Mouse (Mus musculus): ENCODE measurements around the gene Stxbp3. TPM values are rescaled to one million over a fixed set of nuclear protein-coding genes. Genes with fewer than 3 reads are reported as not detected.

The Stxbp3 gene
- polyA plus RNA-seq, 1 experiment from 2014 or later, result 12.8 TPM

- no peak overlapping the region for H3K27ac ChIP-seq (ENCODE audit: low read length)
- no peaks in the 10 kb centered on the region for H3K4me1 ChIP-seq (replicated peaks; ENCODE audit: control insufficient read depth, insufficient read depth, low read length)
- WGBS, result 87% methylated on average over 7 of the region's 7 CpGs
Observed at GRCm38 (mm10) chr3:108795554-108796299, 44.6 kb downstream of the Stxbp3 start.

GRCm38 (mm10) chr3:108794780-108795179 is 45.5 kb downstream of the Stxbp3 start:
- Histone ChIP-seq H3K27me3 (replicated peaks; ENCODE audit: control insufficient read depth, insufficient read depth, low read length) (no peaks in the 10 kb centered on the region), H3K36me3 (ENCODE audit: control insufficient read depth, insufficient read depth) (no peaks in the 10 kb centered on the region), H3K27ac (ENCODE audit: low read length) (no peak overlapping the region), H3K4me2 (ENCODE audit: low read length) (no peak overlapping the region), H3K9ac (replicated peaks; ENCODE audit: low read depth, low read length) (no peak overlapping the region), H3K4me1 (replicated peaks; ENCODE audit: control insufficient read depth, insufficient read depth, low read length) (no peaks in the 10 kb centered on the region), H3K9me3 (ENCODE audit: control insufficient read depth, low read length) (no peaks in the 10 kb centered on the region), H3K4me3 (replicated peaks; ENCODE audit: low read length) (no peak overlapping the region)
- no peak for ATAC-seq
- 74% methylated on average over 9 of the region's 9 CpGs for WGBS

More at GRCm38 (mm10) chr3:108795554-108796299, 44.6 kb downstream of the Stxbp3 start:
- Histone ChIP-seq H3K4me3 (replicated peaks; ENCODE audit: low read length) (no peak overlapping the region), H3K9ac (replicated peaks; ENCODE audit: low read depth, low read length) (no peak overlapping the region), H3K4me2 (ENCODE audit: low read length) (no peak overlapping the region), H3K27me3 (replicated peaks; ENCODE audit: control insufficient read depth, insufficient read depth, low read length) (no peaks in the 10 kb centered on the region), H3K9me3 (ENCODE audit: control insufficient read depth, low read length) (no peaks in the 10 kb centered on the region), H3K36me3 (ENCODE audit: control insufficient read depth, insufficient read depth) (no peaks in the 10 kb centered on the region)
- ATAC-seq, result no peak

- Histone ChIP-seq H3K4me1 (replicated peaks; ENCODE audit: control insufficient read depth, insufficient read depth, low read length) (no peaks in the 10 kb centered on the region), H3K9me3 (ENCODE audit: control insufficient read depth, low read length) (no peaks in the 10 kb centered on the region), H3K4me2 (ENCODE audit: low read length) (no peak overlapping the region), H3K36me3 (ENCODE audit: control insufficient read depth, insufficient read depth) (no peaks in the 10 kb centered on the region), H3K27ac (ENCODE audit: low read length) (no peak overlapping the region), H3K9ac (replicated peaks; ENCODE audit: low read depth, low read length) (no peak overlapping the region), H3K27me3 (replicated peaks; ENCODE audit: control insufficient read depth, insufficient read depth, low read length) (no peaks in the 10 kb centered on the region), H3K4me3 (replicated peaks; ENCODE audit: low read length) (no peak overlapping the region)
- 0 out of 2 replicates have a peak, but pooled peaks have one; percentile 33 for ATAC-seq
Observed at GRCm38 (mm10) chr3:108792420-108792819, 47.9 kb downstream of the Stxbp3 start.

- Histone ChIP-seq H3K4me1 (replicated peaks; ENCODE audit: control insufficient read depth, insufficient read depth, low read length) (no peaks in the 10 kb centered on the region), H3K27ac (ENCODE audit: low read length) (no peak overlapping the region), H3K27me3 (replicated peaks; ENCODE audit: control insufficient read depth, insufficient read depth, low read length) (no peaks in the 10 kb centered on the region), H3K4me3 (replicated peaks; ENCODE audit: low read length) (no peak overlapping the region), H3K9ac (replicated peaks; ENCODE audit: low read depth, low read length) (no peak overlapping the region), H3K36me3 (ENCODE audit: control insufficient read depth, insufficient read depth) (no peaks in the 10 kb centered on the region), H3K4me2 (ENCODE audit: low read length) (no peak overlapping the region), H3K9me3 (ENCODE audit: control insufficient read depth, low read length) (no peaks in the 10 kb centered on the region)
- 76% methylated on average over 7 of the region's 7 CpGs for WGBS
- no peak for ATAC-seq
Observed at GRCm38 (mm10) chr3:108791054-108791706, 49.1 kb downstream of the Stxbp3 start.

GRCm38 (mm10) chr3:108790499-108790898 is 49.8 kb downstream of the Stxbp3 start:
- Histone ChIP-seq H3K4me2 (ENCODE audit: low read length) (no peak overlapping the region), H3K27ac (ENCODE audit: low read length) (no peak overlapping the region), H3K4me3 (replicated peaks; ENCODE audit: low read length) (no peak overlapping the region), H3K27me3 (replicated peaks; ENCODE audit: control insufficient read depth, insufficient read depth, low read length) (no peaks in the 10 kb centered on the region), H3K4me1 (replicated peaks; ENCODE audit: control insufficient read depth, insufficient read depth, low read length) (no peaks in the 10 kb centered on the region), H3K9ac (replicated peaks; ENCODE audit: low read depth, low read length) (no peak overlapping the region), H3K36me3 (ENCODE audit: control insufficient read depth, insufficient read depth) (no peaks in the 10 kb centered on the region), H3K9me3 (ENCODE audit: control insufficient read depth, low read length) (no peaks in the 10 kb centered on the region)
- 86% methylated on average over 3 of the region's 3 CpGs for WGBS
- no peak for ATAC-seq

- Histone ChIP-seq H3K36me3 (ENCODE audit: control insufficient read depth, insufficient read depth) (no peaks in the 10 kb centered on the region), H3K9me3 (ENCODE audit: control insufficient read depth, low read length) (0 out of 2 replicates have a peak, but pooled peaks cover 2% of the 10 kb centered on the region), H3K4me2 (ENCODE audit: low read length) (no peak overlapping the region), H3K4me3 (replicated peaks; ENCODE audit: low read length) (no peak overlapping the region), H3K4me1 (replicated peaks; ENCODE audit: control insufficient read depth, insufficient read depth, low read length) (no peaks in the 10 kb centered on the region), H3K9ac (replicated peaks; ENCODE audit: low read depth, low read length) (no peak overlapping the region), H3K27ac (ENCODE audit: low read length) (no peak overlapping the region), H3K27me3 (replicated peaks; ENCODE audit: control insufficient read depth, insufficient read depth, low read length) (no peaks in the 10 kb centered on the region)
- no peak for ATAC-seq
- 63% methylated on average over 5 of the region's 5 CpGs for WGBS
Observed at GRCm38 (mm10) chr3:108789299-108789698, 51.0 kb downstream of the Stxbp3 start.

- H3K4me1 ChIP-seq (replicated peaks; ENCODE audit: control insufficient read depth, insufficient read depth, low read length), result no peaks in the 10 kb centered on the region
- H3K27ac ChIP-seq (ENCODE audit: low read length), result no peak overlapping the region
- ATAC-seq, result no peak
- H3K9me3 ChIP-seq (ENCODE audit: control insufficient read depth, low read length), result 0 out of 2 replicates have a peak, but pooled peaks cover 2% of the 10 kb centered on the region
- H3K36me3 ChIP-seq (ENCODE audit: control insufficient read depth, insufficient read depth), result no peaks in the 10 kb centered on the region
- H3K27me3 ChIP-seq (replicated peaks; ENCODE audit: control insufficient read depth, insufficient read depth, low read length), result no peaks in the 10 kb centered on the region
- H3K9ac ChIP-seq (replicated peaks; ENCODE audit: low read depth, low read length), result no peak overlapping the region
- no peak overlapping the region for H3K4me2 ChIP-seq (ENCODE audit: low read length)
- H3K4me3 ChIP-seq (replicated peaks; ENCODE audit: low read length), result no peak overlapping the region
- 88% methylated on average over 4 of the region's 4 CpGs for WGBS
Observed at GRCm38 (mm10) chr3:108788455-108788794, 51.9 kb downstream of the Stxbp3 start.

- H3K27me3 ChIP-seq (replicated peaks; ENCODE audit: control insufficient read depth, insufficient read depth, low read length), result no peaks in the 10 kb centered on the region
- no peak overlapping the region for H3K4me2 ChIP-seq (ENCODE audit: low read length)
- whole genome bisulfite sequencing, result 82% methylated on average over 12 of the region's 12 CpGs
- H3K36me3 ChIP-seq (ENCODE audit: control insufficient read depth, insufficient read depth), result no peaks in the 10 kb centered on the region
- no peak for ATAC-seq
- 0 out of 2 replicates have a peak, but pooled peaks cover 2% of the 10 kb centered on the region for H3K9me3 ChIP-seq (ENCODE audit: control insufficient read depth, low read length)
- H3K9ac ChIP-seq (replicated peaks; ENCODE audit: low read depth, low read length), result no peak overlapping the region
- H3K4me1 ChIP-seq (replicated peaks; ENCODE audit: control insufficient read depth, insufficient read depth, low read length), result no peaks in the 10 kb centered on the region
- no peak overlapping the region for H3K4me3 ChIP-seq (replicated peaks; ENCODE audit: low read length)
- no peak overlapping the region for H3K27ac ChIP-seq (ENCODE audit: low read length)
Observed at GRCm38 (mm10) chr3:108787754-108788454, 52.4 kb downstream of the Stxbp3 start.

GRCm38 (mm10) chr3:108786520-108786919 is 53.8 kb downstream of the Stxbp3 start:
- 63% methylated on average over 6 of the region's 6 CpGs for WGBS
- ATAC-seq, result no peak

More at GRCm38 (mm10) chr3:108786520-108786919, 53.8 kb downstream of the Stxbp3 start:
- no peak overlapping the region for H3K4me3 ChIP-seq (replicated peaks; ENCODE audit: low read length)
- no peaks in the 10 kb centered on the region for H3K36me3 ChIP-seq (ENCODE audit: control insufficient read depth, insufficient read depth)
- H3K9me3 ChIP-seq (ENCODE audit: control insufficient read depth, low read length), result 0 out of 2 replicates have a peak, but pooled peaks cover 2% of the 10 kb centered on the region
- H3K4me1 ChIP-seq (replicated peaks; ENCODE audit: control insufficient read depth, insufficient read depth, low read length), result peaks cover under 1% of the 10 kb centered on the region
- H3K4me2 ChIP-seq (ENCODE audit: low read length), result no peak overlapping the region
- no peaks in the 10 kb centered on the region for H3K27me3 ChIP-seq (replicated peaks; ENCODE audit: control insufficient read depth, insufficient read depth, low read length)
- no peak overlapping the region for H3K27ac ChIP-seq (ENCODE audit: low read length)
- H3K9ac ChIP-seq (replicated peaks; ENCODE audit: low read depth, low read length), result no peak overlapping the region

All from forebrain, embryonic 16.5 days (tissue).